Mouse (Mus musculus) myocyte (in vitro differentiated cells): ENCODE results near the gene Hoxa3. TPM values are rescaled to one million over a fixed set of nuclear protein-coding genes. Genes with fewer than 3 reads are reported as not detected.

Experiments used
- H3K27me3 ChIP-seq: one replicate; pipeline ENCODE4 v1.6.1; 2011; ENCODE audit not compliant: control insufficient read depth, insufficient read depth, insufficient read length
- H3K36me3 ChIP-seq: one replicate; pipeline ENCODE4 v1.6.1; 2011; ENCODE audit not compliant: control insufficient read depth, insufficient read depth
- H3K4me2 ChIP-seq: one replicate; pipeline ENCODE4 v1.6.1; 2011; ENCODE audit warnings: low read depth, control low read depth
- H3K4me3 ChIP-seq: one replicate; pipeline ENCODE4 v1.5.1; 2011; ENCODE audit warnings: mild to moderate bottlenecking, control low read depth, moderate library complexity
- H3K79me2 ChIP-seq: one replicate; pipeline ENCODE4 v1.6.1; 2011; ENCODE audit not compliant: control insufficient read depth, insufficient read depth
- H3ac ChIP-seq: one replicate; pipeline ENCODE4 v1.6.1; 2011; ENCODE audit not compliant: control insufficient read depth, insufficient read length
- CEBPB ChIP-seq: IDR thresholded peaks from 2 replicates; pipeline ENCODE4 v1.6.1; 2011; ENCODE audit warnings: mild to moderate bottlenecking, moderate library complexity; ENCODE audit not compliant: poor library complexity, insufficient read depth, severe bottlenecking
- E2F4 ChIP-seq: IDR thresholded peaks from one replicate; pipeline ENCODE4 v1.6.1; 2011; ENCODE audit warnings: mild to moderate bottlenecking, control low read depth, moderate library complexity; ENCODE audit not compliant: insufficient read depth
- MAX ChIP-seq: IDR thresholded peaks from one replicate; pipeline ENCODE4 v1.6.1; 2011; ENCODE audit warnings: low read depth, mild to moderate bottlenecking, control low read depth
- MYOD1 ChIP-seq, 3 experiments: IDR thresholded peaks; one replicate each; pipeline ENCODE4 v1.6.1; 2011; ENCODE audit warnings: control low read depth in 2 of 3, low read depth in 2 of 3, mild to moderate bottlenecking in 2 of 3, moderate library complexity in 1 of 3; ENCODE audit not compliant: insufficient read length in 2 of 3, control insufficient read depth in 1 of 3
- MYOG ChIP-seq, 3 experiments: IDR thresholded peaks; one replicate each; pipeline ENCODE4 v1.6.1; 2011; ENCODE audit warnings: control low read depth in 2 of 3, low read depth in 2 of 3, mild to moderate bottlenecking in 2 of 3; ENCODE audit not compliant: insufficient read length in 2 of 3, control insufficient read depth in 1 of 3, insufficient read depth in 1 of 3
- POLR2A ChIP-seq: IDR thresholded peaks from one replicate; pipeline ENCODE4 v1.6.1; 2011; ENCODE audit warnings: low read depth, mild to moderate bottlenecking, control low read depth, moderate library complexity; ENCODE audit not compliant: insufficient read length
- POLR2AphosphoS2 ChIP-seq: IDR thresholded peaks from one replicate; pipeline ENCODE4 v1.6.1; 2011; ENCODE audit warnings: low read depth, control low read depth; ENCODE audit not compliant: insufficient read length
- REST ChIP-seq: IDR thresholded peaks from one replicate; pipeline ENCODE4 v1.6.1; 2011; ENCODE audit warnings: mild to moderate bottlenecking, control low read depth, moderate library complexity; ENCODE audit not compliant: insufficient read depth, insufficient read length
- SRF ChIP-seq: IDR thresholded peaks from one replicate; pipeline ENCODE4 v1.6.1; 2011; ENCODE audit warnings: low read depth; ENCODE audit not compliant: control insufficient read depth, insufficient read length
- TCF12 ChIP-seq: IDR thresholded peaks from one replicate; pipeline ENCODE4 v1.6.1; 2011; ENCODE audit warnings: mild to moderate bottlenecking, control low read depth; ENCODE audit not compliant: poor library complexity, insufficient read depth, severe bottlenecking
- TCF3 ChIP-seq: IDR thresholded peaks from one replicate; pipeline ENCODE4 v1.6.1; 2011; ENCODE audit warnings: low read depth, control low read depth; ENCODE audit not compliant: insufficient read length
- USF1 ChIP-seq: IDR thresholded peaks from one replicate; pipeline ENCODE4 v1.6.1; 2011; ENCODE audit warnings: low read depth, mild to moderate bottlenecking, control low read depth, moderate library complexity
- polyA plus RNA-seq: library from polyadenylated mRNA; unstranded; fragments of >200 nt; fragmentation: generic; extraction: Trizol; gene quantifications from one replicate; pipeline ENCODE4 v1.2.1, GENCODE M21; 2012; ENCODE audit warnings: missing spikeins

Hoxa3 gene
- polyA plus RNA-seq, 1 experiment, result 1.0 TPM

DNA sequence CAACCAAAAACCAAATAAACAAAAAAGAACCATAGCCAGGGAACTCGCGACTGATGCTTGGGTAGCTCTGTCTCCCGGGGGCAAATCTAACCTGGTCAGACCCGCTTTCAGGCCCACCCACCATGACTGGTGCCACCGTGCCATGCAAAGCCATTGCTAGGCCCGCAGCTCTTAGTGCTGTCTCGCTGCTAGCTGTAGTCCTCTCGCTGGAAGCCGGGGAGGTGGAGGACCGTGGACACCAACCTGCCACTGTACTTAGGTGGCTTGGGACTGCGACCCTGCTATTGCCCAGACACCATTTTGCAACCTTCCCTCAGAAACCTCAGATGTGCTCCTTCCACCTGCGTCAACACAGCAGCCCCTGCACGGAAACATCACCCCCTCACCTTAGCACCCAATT is 1.2 kb downstream of the Hoxa3 start:
- H3K27me3 ChIP-seq, result no peaks in the 10 kb centered on the region
- no peaks in the 10 kb centered on the region for H3K36me3 ChIP-seq
- no peak for TF ChIP-seq USF1
- peak; percentile 0 for TF ChIP-seq POLR2A
- peak overlapping the region; percentile 97 for H3K4me2 ChIP-seq
- peak overlapping the region; percentile 67 for H3K4me3 ChIP-seq
- peak overlapping the region; percentile 24 for H3ac ChIP-seq
- H3K79me2 ChIP-seq, result peaks cover 49% of the 10 kb centered on the region

DNA sequence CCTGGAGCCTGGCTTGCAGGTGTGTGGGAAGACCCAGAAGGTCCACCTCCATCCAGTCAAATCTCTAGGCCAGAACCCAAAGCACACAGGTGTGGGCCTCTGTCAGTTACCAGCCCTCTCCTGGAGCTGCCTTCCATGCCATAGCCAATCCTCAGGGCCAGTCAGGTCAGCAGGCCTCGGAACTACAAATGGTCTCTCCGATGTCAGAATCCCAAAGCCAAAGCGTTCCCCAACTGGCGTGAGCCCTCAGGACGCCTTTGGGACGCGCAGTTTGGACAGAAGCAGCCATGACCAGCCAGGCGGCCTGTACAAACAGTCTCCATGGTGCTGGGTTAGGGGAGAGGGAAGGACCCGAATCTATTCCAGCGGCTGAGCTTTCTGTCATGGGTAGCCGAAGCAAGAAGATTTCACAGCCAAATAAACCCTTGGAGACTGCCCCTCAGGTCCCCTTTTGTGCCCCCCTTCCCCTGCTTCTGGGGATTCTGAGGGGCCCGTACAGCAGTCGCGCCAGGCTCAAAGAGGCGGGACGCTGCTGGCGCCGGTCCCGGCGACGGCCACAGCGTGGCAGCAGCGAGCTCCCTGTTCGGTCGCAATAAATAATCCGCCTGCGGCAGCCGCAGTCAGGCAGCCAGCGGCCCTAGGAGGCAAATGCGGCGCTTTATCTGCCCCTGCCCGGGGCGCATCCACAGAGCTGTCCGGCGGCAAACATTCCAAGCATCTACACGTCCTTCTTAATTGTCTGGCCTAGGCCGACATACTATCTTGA is 1.8 kb downstream of the Hoxa3 start:
- Histone ChIP-seq H3K36me3 (no peaks in the 10 kb centered on the region), H3K79me2 (peaks cover 46% of the 10 kb centered on the region), H3K27me3 (no peaks in the 10 kb centered on the region), H3K4me2 (peak overlapping the region; percentile 97), H3K4me3 (peak overlapping the region; percentile 67), H3ac (peak overlapping the region; percentile 24)
- TF ChIP-seq MYOG (IDR thresholded peaks at IDR 0.05; ENCODE audit: control insufficient read depth in 1 of 3, insufficient read depth in 1 of 3, insufficient read length in 2 of 3, low read depth in 2 of 3) (peak in 1 of 3 experiments; percentile 27), MAX (no peak), TCF12 (no peak), POLR2A (peak; percentile 55), POLR2AphosphoS2 (no peak), MYOD1 (IDR thresholded peaks at IDR 0.05; ENCODE audit: control insufficient read depth in 1 of 3, insufficient read length in 2 of 3, low read depth in 2 of 3) (peak in 1 of 3 experiments; percentile 46), E2F4 (no peak), SRF (no peak), TCF3 (no peak), REST (no peak), USF1 (no peak), CEBPB (no peak)

DNA sequence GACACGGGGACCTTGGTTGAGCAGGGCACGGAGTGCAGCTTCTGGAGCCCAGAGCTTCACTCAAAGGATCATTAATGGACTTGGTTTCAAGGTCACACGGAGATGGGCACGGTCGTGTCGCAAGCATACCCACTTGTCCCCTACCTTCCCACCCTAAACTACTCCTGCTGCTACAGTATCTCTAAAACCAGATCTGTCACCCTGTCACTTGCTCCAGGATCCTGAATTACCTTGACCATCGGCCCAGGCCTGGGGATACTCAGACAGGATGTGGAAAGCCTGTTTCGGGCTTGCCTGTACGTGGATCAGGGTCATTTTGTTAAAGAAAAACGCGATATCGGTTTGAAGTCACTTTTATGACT is 3.5 kb downstream of the Hoxa3 start:
- Histone ChIP-seq H3K4me2 (peak overlapping the region; percentile 64), H3K36me3 (peaks cover 9% of the 10 kb centered on the region), H3ac (no peak overlapping the region), H3K79me2 (peaks cover 39% of the 10 kb centered on the region), H3K4me3 (peak overlapping the region; percentile 67), H3K27me3 (no peaks in the 10 kb centered on the region)
- TF ChIP-seq CEBPB (no peak), USF1 (no peak), MAX (no peak), REST (no peak), TCF12 (no peak), POLR2A (no peak), E2F4 (no peak), TCF3 (no peak), POLR2AphosphoS2 (no peak), MYOD1 (IDR thresholded peaks at IDR 0.05; ENCODE audit: control insufficient read depth in 1 of 3, insufficient read length in 2 of 3, low read depth in 2 of 3) (no peak), SRF (no peak), MYOG (IDR thresholded peaks at IDR 0.05; ENCODE audit: control insufficient read depth in 1 of 3, insufficient read depth in 1 of 3, insufficient read length in 2 of 3, low read depth in 2 of 3) (no peak)

DNA sequence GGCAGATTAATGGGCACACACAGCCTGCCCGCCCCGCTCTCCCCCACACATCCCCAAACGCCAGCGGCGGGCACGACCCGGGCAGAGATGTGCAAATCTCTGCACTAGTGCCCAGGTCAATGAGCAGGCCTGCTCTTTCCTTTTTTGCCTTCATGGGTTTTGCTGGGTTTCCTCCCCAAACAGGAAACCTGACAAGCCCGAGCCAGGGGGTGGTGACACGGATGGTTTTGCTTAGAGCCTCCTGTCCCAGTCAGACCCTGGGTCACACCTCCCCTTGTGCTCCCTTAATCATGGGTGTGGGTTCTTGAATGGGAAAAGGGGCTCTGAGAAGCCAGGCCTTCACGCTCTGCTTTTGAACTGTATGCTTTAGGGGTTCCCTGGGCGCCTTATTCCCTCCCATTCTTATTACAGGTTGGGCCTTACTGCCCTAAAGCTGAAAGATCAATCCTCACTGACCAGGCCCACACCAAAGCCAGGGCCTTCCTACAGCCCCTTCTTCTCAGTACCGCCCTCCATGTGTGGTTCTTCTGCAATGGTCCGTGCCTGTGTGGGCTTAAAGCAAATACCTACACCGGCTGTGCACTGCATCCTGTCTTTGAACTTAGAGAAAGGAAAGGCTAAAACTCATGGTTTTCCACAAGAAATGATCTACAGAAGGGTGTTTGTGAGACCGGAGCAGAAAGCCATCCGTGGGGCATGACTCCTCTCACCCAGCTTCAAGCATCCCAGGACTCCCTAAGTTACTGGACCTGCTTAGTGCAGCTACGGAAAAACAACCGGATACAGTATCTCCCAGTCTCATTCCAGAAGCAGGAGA is 4.1 kb downstream of the Hoxa3 start:
- no peak overlapping the region for H3ac ChIP-seq
- peaks cover 9% of the 10 kb centered on the region for H3K36me3 ChIP-seq
- H3K27me3 ChIP-seq, result no peaks in the 10 kb centered on the region
- H3K4me3 ChIP-seq, result peak overlapping the region; percentile 67
- H3K79me2 ChIP-seq, result peaks cover 39% of the 10 kb centered on the region
- peak overlapping the region; percentile 64 for H3K4me2 ChIP-seq
- TF ChIP-seq USF1 (no peak), MYOD1 (IDR thresholded peaks at IDR 0.05; ENCODE audit: control insufficient read depth in 1 of 3, insufficient read length in 2 of 3, low read depth in 2 of 3) (no peak), MYOG (IDR thresholded peaks at IDR 0.05; ENCODE audit: control insufficient read depth in 1 of 3, insufficient read depth in 1 of 3, insufficient read length in 2 of 3, low read depth in 2 of 3) (no peak), TCF3 (no peak), CEBPB (no peak), E2F4 (no peak), POLR2A (no peak), REST (no peak), TCF12 (no peak), SRF (no peak), MAX (no peak), POLR2AphosphoS2 (no peak)
